Mouse (Mus musculus): ENCODE measurements around the gene Pctp. TPM values are rescaled to one million over a fixed set of nuclear protein-coding genes. Genes with fewer than 3 reads are reported as not detected.
A peak's percentile ranks its signal among the peaks of the same experiment; 100 is the strongest.

Gene Pctp
- polyA plus RNA-seq, 1 experiment: 11.4 TPM

DNA sequence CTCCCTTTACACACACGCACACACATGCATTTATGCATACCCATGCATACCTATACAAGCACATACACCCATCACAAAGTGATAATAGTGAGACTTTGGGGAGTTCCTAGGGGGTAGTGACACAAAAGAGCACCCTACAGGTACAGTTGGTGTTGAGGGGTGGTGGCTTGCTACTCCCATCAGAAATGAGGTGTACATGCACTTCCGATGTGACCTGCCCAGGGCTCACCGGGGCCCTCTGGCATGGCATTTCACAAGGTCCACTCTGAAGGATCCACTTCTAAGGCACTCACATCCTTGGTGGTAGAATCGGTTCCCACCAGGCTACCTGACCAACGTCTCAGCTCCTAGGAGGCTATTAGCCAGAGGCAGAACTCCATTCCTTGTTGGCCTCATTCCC is 26.3 kb downstream of the Pctp start:
- Histone ChIP-seq H3K27ac (replicated peaks; ENCODE audit: low read depth, low read length) (peak overlapping the region; percentile 69), H3K4me3 (ENCODE audit: insufficient read depth, low read depth, low read length) (no peak overlapping the region), H3K4me1 (ENCODE audit: control insufficient read depth, insufficient read depth, insufficient read length, low read length) (peaks cover 14% of the 10 kb centered on the region; the same call in 1 of the 2 replicates)

DNA sequence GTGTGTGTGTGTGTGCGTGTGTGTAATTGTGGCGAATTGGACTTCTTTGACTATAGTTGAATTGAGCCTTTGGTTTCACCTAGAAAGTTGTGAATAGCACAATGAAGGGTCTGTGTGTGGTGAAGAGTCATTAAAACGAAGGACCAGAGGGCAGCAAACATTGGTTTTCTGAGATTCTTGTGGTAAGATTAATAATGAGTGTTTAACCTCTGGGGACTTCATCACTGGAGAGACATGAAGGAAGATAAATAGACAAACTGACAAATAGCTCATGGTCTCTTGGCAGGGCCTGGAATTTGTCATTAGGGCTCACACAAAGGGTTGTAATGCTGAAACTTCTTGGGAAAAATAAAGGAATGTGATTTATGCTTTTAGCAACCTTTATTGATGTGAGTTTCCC is 31.4 kb downstream of the Pctp start:
- Histone ChIP-seq H3K27ac (replicated peaks; ENCODE audit: low read depth, low read length) (no peak overlapping the region), H3K4me1 (ENCODE audit: control insufficient read depth, insufficient read depth, insufficient read length, low read length) (no peaks in the 10 kb centered on the region), H3K4me3 (ENCODE audit: insufficient read depth, low read depth, low read length) (no peak overlapping the region)

DNA sequence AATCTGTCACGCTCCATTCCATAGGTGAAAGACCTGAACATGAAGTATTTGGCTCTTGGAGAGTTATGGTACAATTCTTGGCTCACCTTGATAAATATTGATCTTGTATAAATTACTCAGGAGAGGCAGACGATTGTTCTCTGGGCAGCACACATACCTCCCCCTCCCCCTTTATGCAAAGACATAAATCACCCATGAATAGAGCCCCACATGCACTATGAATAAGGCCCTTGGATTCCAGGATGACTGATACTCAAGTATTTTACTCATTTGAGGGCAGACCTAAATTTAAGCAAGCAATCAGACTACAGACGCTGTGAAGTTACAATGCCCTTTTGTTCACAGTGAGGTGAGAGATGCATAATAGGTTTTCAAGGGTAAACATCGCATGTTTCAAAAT is 32.0 kb downstream of the Pctp start:
- Histone ChIP-seq H3K4me3 (ENCODE audit: insufficient read depth, low read depth, low read length) (no peak overlapping the region), H3K4me1 (ENCODE audit: control insufficient read depth, insufficient read depth, insufficient read length, low read length) (no peaks in the 10 kb centered on the region), H3K27ac (replicated peaks; ENCODE audit: low read depth, low read length) (no peak overlapping the region)

DNA sequence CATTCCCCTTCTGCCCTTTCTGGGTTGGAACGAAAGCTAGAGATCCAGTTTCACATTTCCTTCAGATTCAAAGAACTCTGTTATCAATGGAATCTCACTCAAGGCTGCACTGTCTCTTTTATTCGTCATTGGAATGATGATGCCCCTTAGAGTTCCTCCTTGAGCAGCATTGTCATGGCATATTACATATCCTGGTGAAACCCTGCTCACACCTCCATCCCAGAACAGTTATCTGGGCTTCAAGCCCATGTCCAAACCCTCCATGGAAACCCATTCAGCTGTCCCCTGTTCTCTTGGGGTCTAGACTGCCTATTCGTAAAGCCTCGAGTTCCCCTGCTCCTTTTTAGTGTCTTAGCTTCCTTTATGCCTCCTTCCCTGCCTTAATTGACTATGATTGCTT is 33.6 kb downstream of the Pctp start:
- H3K4me1 ChIP-seq (ENCODE audit: control insufficient read depth, insufficient read depth, insufficient read length, low read length): no peaks in the 10 kb centered on the region
- no peak overlapping the region for H3K27ac ChIP-seq (replicated peaks; ENCODE audit: low read depth, low read length)
- H3K4me3 ChIP-seq (ENCODE audit: insufficient read depth, low read depth, low read length): no peak overlapping the region

DNA sequence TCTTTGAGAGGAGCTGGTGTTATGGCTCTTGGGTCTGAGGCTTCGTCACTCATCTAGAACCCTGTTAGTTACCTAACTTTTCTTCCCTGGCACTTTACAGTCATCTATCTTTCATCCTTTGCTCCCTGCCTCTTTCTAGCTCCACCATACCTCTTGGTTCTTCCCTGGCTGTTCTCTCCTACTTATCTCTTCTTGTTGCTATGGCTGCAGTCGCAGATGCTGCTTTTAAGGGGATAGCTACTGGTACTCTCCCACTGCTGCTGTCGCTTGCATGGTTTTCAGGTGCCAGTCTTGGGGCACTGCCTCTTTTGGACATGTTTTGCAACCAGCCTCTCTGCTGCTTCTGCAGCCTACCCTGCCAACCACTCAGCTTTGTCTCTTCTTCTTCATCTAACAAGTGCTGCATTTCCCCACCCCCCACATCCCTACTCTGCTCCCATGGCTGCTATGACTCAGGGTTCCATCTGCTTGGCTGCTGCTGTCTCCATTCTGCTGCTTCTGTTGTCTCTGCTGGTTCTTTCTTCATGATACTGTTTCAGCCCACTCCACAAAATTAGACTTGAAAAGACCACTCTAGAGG is 51.9 kb downstream of the Pctp start:
- Histone ChIP-seq H3K27ac (replicated peaks; ENCODE audit: low read depth, low read length) (no peak overlapping the region), H3K4me1 (ENCODE audit: control insufficient read depth, insufficient read depth, insufficient read length, low read length) (no peaks in the 10 kb centered on the region; the same call in 1 of the 2 replicates), H3K4me3 (ENCODE audit: insufficient read depth, low read depth, low read length) (no peak overlapping the region)

DNA sequence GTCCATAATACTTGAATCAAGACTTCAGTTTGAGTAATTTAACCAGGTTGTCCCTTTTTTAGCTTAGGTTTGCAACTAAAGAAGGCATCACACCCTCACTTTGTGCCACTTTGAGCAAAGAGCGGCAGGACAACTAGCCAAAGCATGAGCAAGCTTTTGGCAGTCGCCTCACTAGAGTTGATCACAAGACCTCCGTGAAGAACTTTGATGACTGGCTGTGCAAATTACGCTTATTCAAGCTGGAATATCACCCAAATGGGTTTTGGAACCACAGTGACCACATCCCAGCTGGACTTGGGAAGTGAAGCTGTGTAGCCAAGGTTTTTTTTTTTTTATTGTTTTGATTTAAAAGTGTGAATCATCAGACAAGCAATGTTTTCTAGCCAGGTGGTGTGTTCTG is 54.9 kb downstream of the Pctp start:
- Histone ChIP-seq H3K4me3 (ENCODE audit: insufficient read depth, low read depth, low read length) (no peak overlapping the region), H3K4me1 (ENCODE audit: control insufficient read depth, insufficient read depth, insufficient read length, low read length) (no peaks in the 10 kb centered on the region; the same call in 1 of the 2 replicates), H3K27ac (replicated peaks; ENCODE audit: low read depth, low read length) (peak overlapping the region; percentile 43)

DNA sequence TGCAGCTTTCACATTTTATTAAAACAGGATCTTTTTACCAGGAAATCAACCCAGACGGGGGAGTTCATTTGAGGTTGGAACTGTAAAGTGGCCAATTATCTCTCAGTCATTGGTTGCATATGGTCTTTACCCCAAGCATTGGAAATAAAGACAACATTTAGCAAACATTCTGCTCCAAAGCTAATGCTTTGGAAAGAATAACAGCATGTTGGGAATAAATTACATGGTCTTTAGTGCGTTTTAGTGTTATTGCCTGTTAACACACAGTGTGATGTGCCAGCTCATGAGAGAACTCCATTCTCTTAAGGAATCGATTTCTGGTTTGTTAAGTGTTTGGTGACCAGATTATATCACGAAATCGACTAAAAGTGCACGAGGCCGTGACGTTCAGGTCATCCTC is 57.5 kb downstream of the Pctp start:
- no peaks in the 10 kb centered on the region; the same call in 1 of the 2 replicates for H3K4me1 ChIP-seq (ENCODE audit: control insufficient read depth, insufficient read depth, insufficient read length, low read length)
- no peak overlapping the region for H3K27ac ChIP-seq (replicated peaks; ENCODE audit: low read depth, low read length)
- H3K4me3 ChIP-seq (ENCODE audit: insufficient read depth, low read depth, low read length): no peak overlapping the region

DNA sequence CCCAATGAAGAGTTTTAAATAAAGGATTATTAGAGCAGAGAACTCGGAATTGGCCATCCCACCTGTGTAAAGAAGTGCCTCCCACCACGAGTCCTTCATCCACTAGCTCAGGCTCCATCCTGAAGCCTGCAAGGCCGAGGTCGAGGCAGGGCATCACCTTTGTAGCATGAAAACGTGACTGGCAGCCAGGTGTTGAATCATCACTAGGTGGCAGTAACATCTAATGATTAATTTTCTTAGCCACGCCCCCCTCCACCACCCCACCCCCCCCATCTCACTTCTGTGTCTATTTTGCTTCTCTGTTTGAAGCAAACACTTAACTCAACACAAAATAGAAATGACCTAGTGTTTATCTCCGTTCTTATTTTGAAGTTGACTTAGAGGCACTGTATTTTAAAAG is 65.5 kb downstream of the Pctp start:
- no peaks in the 10 kb centered on the region for H3K4me1 ChIP-seq (ENCODE audit: control insufficient read depth, insufficient read depth, insufficient read length, low read length)
- H3K27ac ChIP-seq (replicated peaks; ENCODE audit: low read depth, low read length): no peak overlapping the region
- H3K4me3 ChIP-seq (ENCODE audit: insufficient read depth, low read depth, low read length): no peak overlapping the region

Other genes starting within 250 kb of the Pctp start
- not detected in 2 replicates for gene Ankfn1, start 225.2 kb downstream of the Pctp start, polyA plus RNA-seq (2012; ENCODE audit: insufficient read depth, insufficient read length, missing spikeins)
- 4.9 and 9.5 TPM in 2 replicates for gene Tmem100, start 27.5 kb upstream of the Pctp start, polyA plus RNA-seq (2012; ENCODE audit: insufficient read depth, insufficient read length, missing spikeins)
- gene Gm45716, start 184.8 kb upstream of the Pctp start, polyA plus RNA-seq (2012; ENCODE audit: insufficient read depth, insufficient read length, missing spikeins): 35.7 and 36.5 TPM in 2 replicates
- gene Mmd, start 246.6 kb upstream of the Pctp start, polyA plus RNA-seq (2012; ENCODE audit: insufficient read depth, insufficient read length, missing spikeins): 265 and 375 TPM in 2 replicates